Mouse (Mus musculus): Measurements from ENCODE around the gene Spns1.
"Not testable (repeated sequence)": the region's sequence is repeated elsewhere in the genome, so short reads cannot be mapped to it uniquely, and the experiment has no call there.

- TF ChIP-seq CTCF, EP300 (IDR thresholded peaks at IDR 0.05; ENCODE audit: low read depth): not testable (repeated sequence)
These were observed 48.4 kb downstream of the Spns1 start for GRCm38 (mm10) chr7:126328848-126329247.

Data from liver, embryonic 14.5 days (tissue).